Mouse (Mus musculus) liver, embryonic 16.5 days (tissue): ENCODE results near the gene Uspl1. TPM values are rescaled to one million over a fixed set of nuclear protein-coding genes. Genes with fewer than 3 reads are reported as not detected.

Experiments used
- ATAC-seq: fragments of 200-750 bp; cut with Nextera tagmentation; 2 replicates; pipeline ENCODE4 v1.8.0; 2017; ENCODE audit warnings: low read depth, mild to moderate bottlenecking, moderate number of reproducible peaks, moderate library complexity
- H3K27ac ChIP-seq: fragments of 300-500 bp; sonication (generic); 2 replicates; pipeline ENCODE4 v1.5.1; 2014; ENCODE audit warnings: mild to moderate bottlenecking, low read length
- H3K27me3 ChIP-seq: fragments of 300-500 bp; sonication (generic); 2 replicates; pipeline ENCODE4 v1.6.1; 2014; ENCODE audit warnings: low read depth, low read length, mixed read lengths; ENCODE audit not compliant: control insufficient read depth, insufficient read depth
- H3K36me3 ChIP-seq: fragments of 300-500 bp; sonication (generic); 2 replicates; pipeline ENCODE4 v1.6.1; 2014; ENCODE audit warnings: mild to moderate bottlenecking; ENCODE audit not compliant: control insufficient read depth, insufficient read depth
- H3K4me1 ChIP-seq: fragments of 300-500 bp; sonication (generic); 2 replicates; pipeline ENCODE4 v1.6.1; 2014; ENCODE audit warnings: low read depth, low read length, mixed read lengths; ENCODE audit not compliant: control insufficient read depth
- H3K4me2 ChIP-seq: fragments of 300-500 bp; sonication (generic); 2 replicates; pipeline ENCODE4 v1.6.1; 2014; ENCODE audit warnings: low read depth, low read length, mixed read lengths
- H3K4me3 ChIP-seq: fragments of 300-500 bp; sonication (generic); 2 replicates; pipeline ENCODE4 v1.5.1; 2014; ENCODE audit warnings: low read depth, mild to moderate bottlenecking, low read length
- H3K9ac ChIP-seq: fragments of 300-500 bp; sonication (generic); 2 replicates; pipeline ENCODE4 v1.6.1; 2014; ENCODE audit warnings: low read depth, low read length
- H3K9me3 ChIP-seq: fragments of 300-500 bp; sonication (generic); replicated peaks from 2 replicates; pipeline ENCODE4 v1.6.1; 2016; ENCODE audit warnings: low read length; ENCODE audit not compliant: control insufficient read depth
- WGBS: fragments of 180-500 bp; shearing (Covaris S2); extraction: QIAGEN DNeasy Blood & Tissue Kit; methylation state at CpG from one replicate; pipeline ENCODE4 v1.1.7; 2014; ENCODE audit not compliant: insufficient replicate concordance; 5-methylcytosine and 5-hydroxymethylcytosine counted together
- polyA plus RNA-seq: library from polyadenylated mRNA; unstranded; fragments of >200 nt; fragmentation: Nextera tagmentation; extraction: Ambion mirVana; gene quantifications from 2 replicates; pipeline ENCODE4 v1.2.1, GENCODE M21; 2015

The Uspl1 gene
- polyA plus RNA-seq, 1 experiment from 2014 or later: 16.1 TPM

DNA sequence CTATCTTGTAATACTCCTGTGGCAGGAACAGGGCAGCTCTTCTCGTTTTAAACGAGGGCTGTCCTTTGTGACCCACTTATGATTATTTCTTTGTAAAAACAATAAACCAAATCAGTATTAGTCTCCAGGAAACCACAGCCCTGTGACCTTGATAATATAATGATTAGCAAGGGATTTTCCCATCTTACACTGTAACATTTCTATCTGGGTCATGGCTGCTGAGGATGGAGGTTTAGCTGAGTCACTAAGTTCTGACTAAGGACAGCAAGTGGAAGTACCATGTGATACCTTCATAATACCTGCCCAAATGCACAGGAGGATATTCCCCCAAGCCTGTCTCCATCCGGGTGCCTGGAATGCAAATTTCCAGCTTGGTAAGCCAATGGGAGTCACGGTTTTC lies 23.7 kb upstream of the Uspl1 start:
- no peak overlapping the region for H3K4me3 ChIP-seq
- no peaks in the 10 kb centered on the region for H3K9me3 ChIP-seq
- no peak overlapping the region for H3K9ac ChIP-seq
- H3K4me1 ChIP-seq: no peaks in the 10 kb centered on the region
- no peak overlapping the region for H3K4me2 ChIP-seq
- 58% methylated on average over 4 of the region's 4 CpGs for WGBS
- H3K36me3 ChIP-seq: no peaks in the 10 kb centered on the region
- H3K27ac ChIP-seq: no peak overlapping the region
- H3K27me3 ChIP-seq: no peaks in the 10 kb centered on the region
- ATAC-seq: no peak

DNA sequence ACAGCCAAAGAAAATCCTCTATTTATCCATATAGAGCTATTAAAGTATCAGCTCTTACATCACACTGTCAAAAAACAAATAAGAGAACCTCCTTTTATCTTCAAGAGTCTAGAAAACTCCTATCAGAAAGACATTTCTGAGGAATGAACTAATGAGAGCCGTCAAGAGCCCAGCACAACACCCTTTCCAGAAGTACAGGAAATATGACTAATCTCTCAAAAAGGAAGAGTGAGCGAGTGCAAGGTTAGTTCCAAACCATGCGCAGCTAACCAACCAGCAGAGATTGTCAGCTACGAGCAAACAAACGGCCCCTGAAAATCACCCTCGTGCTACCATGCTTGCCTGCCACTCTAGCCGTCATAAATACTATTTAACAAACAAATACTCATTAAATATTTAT lies 21.3 kb upstream of the Uspl1 start:
- Histone ChIP-seq H3K4me1 (no peaks in the 10 kb centered on the region), H3K4me3 (no peak overlapping the region), H3K9ac (no peak overlapping the region), H3K4me2 (no peak overlapping the region), H3K36me3 (no peaks in the 10 kb centered on the region), H3K9me3 (no peaks in the 10 kb centered on the region), H3K27ac (no peak overlapping the region), H3K27me3 (no peaks in the 10 kb centered on the region)
- 13% methylated on average over 7 of the region's 7 CpGs for WGBS
- ATAC-seq: no peak

GRCm38 (mm10) chr5:149164881-149165280 lies 19.3 kb upstream of the Uspl1 start:
- Histone ChIP-seq H3K36me3 (no peaks in the 10 kb centered on the region), H3K4me1 (no peaks in the 10 kb centered on the region), H3K9me3 (no peaks in the 10 kb centered on the region), H3K4me3 (no peak overlapping the region), H3K27me3 (no peaks in the 10 kb centered on the region), H3K9ac (no peak overlapping the region), H3K4me2 (no peak overlapping the region), H3K27ac (no peak overlapping the region)
- ATAC-seq: peak; percentile 61
- 34% methylated on average over 7 of the region's 7 CpGs for WGBS

GRCm38 (mm10) chr5:149166011-149166410 lies 18.1 kb upstream of the Uspl1 start:
- 81% methylated on average over 10 of the region's 10 CpGs for WGBS
- ATAC-seq: no peak

DNA sequence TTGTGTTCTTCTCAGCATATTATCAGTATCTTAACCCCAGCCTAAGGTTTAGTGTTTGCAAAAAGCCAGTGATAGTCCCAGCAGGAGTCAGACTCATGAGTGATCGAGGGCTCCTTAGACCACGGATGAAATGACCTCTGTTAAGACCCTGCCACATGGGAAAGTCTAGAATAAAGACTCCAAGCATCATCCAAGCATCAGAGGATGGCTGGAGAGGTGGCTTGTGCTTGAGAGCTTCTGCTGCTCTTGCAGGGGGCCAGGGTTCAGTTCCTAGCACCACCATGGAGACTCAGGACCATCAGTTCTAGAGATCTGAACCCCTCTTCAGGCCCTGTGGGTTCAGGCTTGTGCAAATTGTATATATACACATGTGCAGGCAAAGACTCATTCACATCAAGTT lies 16.1 kb upstream of the Uspl1 start:
- WGBS: 77% methylated on average over 2 of the region's 2 CpGs
- no peak for ATAC-seq
- Histone ChIP-seq H3K4me2 (no peak overlapping the region), H3K9me3 (no peaks in the 10 kb centered on the region), H3K36me3 (no peaks in the 10 kb centered on the region), H3K4me3 (no peak overlapping the region), H3K27me3 (no peaks in the 10 kb centered on the region), H3K4me1 (no peaks in the 10 kb centered on the region), H3K9ac (no peak overlapping the region), H3K27ac (no peak overlapping the region)

More at GRCm38 (mm10) chr5:149166011-149166410, 18.1 kb upstream of the Uspl1 start:
- no peaks in the 10 kb centered on the region for H3K36me3 ChIP-seq
- H3K27ac ChIP-seq: no peak overlapping the region
- no peak overlapping the region for H3K9ac ChIP-seq
- H3K27me3 ChIP-seq: no peaks in the 10 kb centered on the region
- no peaks in the 10 kb centered on the region for H3K9me3 ChIP-seq
- no peak overlapping the region for H3K4me2 ChIP-seq
- no peaks in the 10 kb centered on the region for H3K4me1 ChIP-seq
- no peak overlapping the region for H3K4me3 ChIP-seq

GRCm38 (mm10) chr5:149168816-149169215 lies 15.3 kb upstream of the Uspl1 start:
- no peak overlapping the region for H3K4me2 ChIP-seq
- no peaks in the 10 kb centered on the region for H3K36me3 ChIP-seq
- no peaks in the 10 kb centered on the region for H3K27me3 ChIP-seq
- no peak for ATAC-seq
- H3K9me3 ChIP-seq: no peaks in the 10 kb centered on the region
- no peak overlapping the region for H3K4me3 ChIP-seq
- no peak overlapping the region for H3K27ac ChIP-seq
- 85% methylated on average over 9 of the region's 9 CpGs for WGBS
- no peaks in the 10 kb centered on the region for H3K4me1 ChIP-seq
- H3K9ac ChIP-seq: no peak overlapping the region

DNA sequence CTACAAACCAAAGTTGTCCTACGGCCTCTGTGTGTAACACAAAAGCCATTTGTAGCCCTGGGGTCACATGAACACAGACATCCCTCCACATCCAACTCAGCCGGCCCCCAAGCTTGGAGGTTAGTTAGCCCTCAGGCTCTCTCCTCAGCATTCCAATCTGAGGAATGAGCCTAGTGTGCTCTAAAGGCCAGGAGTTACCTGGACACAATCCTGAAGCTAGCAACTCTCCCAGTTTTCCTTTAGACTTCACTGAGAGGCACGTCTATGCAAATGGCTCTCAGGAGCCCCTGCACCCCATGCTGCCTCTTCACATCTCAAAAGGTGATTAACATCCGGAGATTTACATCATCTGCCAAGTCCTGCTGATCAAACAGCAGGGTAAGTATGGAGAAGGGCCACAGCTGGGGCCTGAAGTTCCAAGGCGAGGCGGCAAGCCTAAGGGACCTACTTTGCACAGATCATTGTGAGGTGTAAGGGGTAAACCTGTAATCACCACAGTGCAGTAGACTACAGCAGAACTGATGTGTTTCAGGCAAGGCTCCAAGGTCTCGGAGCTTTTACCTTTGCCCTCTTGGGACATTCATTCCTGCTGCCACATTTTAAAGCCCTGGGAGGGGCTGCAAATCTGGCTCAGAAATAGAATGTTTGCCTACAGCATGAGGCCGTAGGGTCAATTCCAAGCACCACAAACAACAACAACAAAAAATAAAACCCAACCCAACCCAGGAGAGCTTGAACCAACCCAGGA lies 13.1 kb upstream of the Uspl1 start:
- peak; percentile 62 for ATAC-seq
- no peaks in the 10 kb centered on the region for H3K9me3 ChIP-seq
- no peak overlapping the region for H3K4me2 ChIP-seq
- H3K9ac ChIP-seq: no peak overlapping the region
- no peaks in the 10 kb centered on the region for H3K36me3 ChIP-seq
- H3K4me1 ChIP-seq: no peaks in the 10 kb centered on the region
- 52% methylated on average over 8 of the region's 8 CpGs for WGBS
- H3K27me3 ChIP-seq: no peaks in the 10 kb centered on the region
- no peak overlapping the region for H3K27ac ChIP-seq
- no peak overlapping the region for H3K4me3 ChIP-seq

DNA sequence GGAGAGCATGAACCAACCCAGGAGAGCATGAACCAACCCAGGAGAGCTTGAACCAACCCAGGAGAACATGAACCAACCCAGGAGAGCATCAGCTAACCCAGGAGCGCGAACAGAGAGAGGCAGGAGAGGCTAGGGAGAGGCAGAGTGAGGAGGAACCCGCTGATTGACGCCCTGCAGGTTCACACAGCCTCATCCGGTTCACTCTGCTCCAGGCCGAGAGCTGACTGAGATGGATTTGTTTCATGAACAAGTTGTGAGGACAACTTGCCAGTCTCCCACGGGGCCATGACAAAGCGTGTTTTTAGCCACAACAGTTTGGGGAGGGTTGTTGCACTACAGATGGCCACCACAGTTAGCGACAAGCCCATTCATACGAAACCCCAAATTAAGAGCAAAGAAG lies 11.9 kb upstream of the Uspl1 start:
- Histone ChIP-seq H3K4me1 (no peaks in the 10 kb centered on the region), H3K36me3 (no peaks in the 10 kb centered on the region), H3K4me3 (no peak overlapping the region), H3K9me3 (no peaks in the 10 kb centered on the region), H3K27me3 (no peaks in the 10 kb centered on the region), H3K4me2 (no peak overlapping the region), H3K9ac (no peak overlapping the region), H3K27ac (no peak overlapping the region)
- WGBS: 58% methylated on average over 10 of the region's 10 CpGs
- no peak for ATAC-seq

DNA sequence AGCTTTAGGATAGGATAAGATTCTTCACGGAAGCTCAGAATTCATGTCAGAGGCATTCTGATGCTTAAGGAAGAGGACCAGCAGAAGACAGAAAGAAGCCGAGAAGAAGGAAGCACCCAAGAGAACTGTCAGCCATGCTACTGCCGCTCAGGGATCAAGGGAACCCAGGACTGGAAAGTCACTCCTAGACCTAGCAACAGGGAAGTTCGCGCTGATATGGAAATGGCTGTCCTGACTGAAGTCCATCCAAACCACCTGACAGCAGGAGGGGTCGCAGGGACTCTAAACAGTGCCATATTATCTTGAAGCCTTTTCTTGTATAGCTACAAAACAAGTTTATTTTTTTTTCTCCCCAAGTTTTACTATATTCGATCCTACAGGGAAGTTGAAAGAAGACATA lies 9.6 kb upstream of the Uspl1 start:
- H3K4me3 ChIP-seq: no peak overlapping the region
- ATAC-seq: no peak
- H3K27me3 ChIP-seq: no peaks in the 10 kb centered on the region
- H3K27ac ChIP-seq: no peak overlapping the region
- no peaks in the 10 kb centered on the region for H3K36me3 ChIP-seq
- no peaks in the 10 kb centered on the region for H3K9me3 ChIP-seq
- H3K4me2 ChIP-seq: no peak overlapping the region
- WGBS: 78% methylated on average over 7 of the region's 7 CpGs
- H3K4me1 ChIP-seq: no peaks in the 10 kb centered on the region
- no peak overlapping the region for H3K9ac ChIP-seq
